Mouse (Mus musculus) intestine, embryonic 14.5 days (tissue): ENCODE measurements around the gene Oas2. TPM values are rescaled to one million over a fixed set of nuclear protein-coding genes. Genes with fewer than 3 reads are reported as not detected.
A peak's percentile ranks its signal among the peaks of the same experiment; 100 is the strongest.

Experiments
- ATAC-seq: fragments of 200-750 bp; cut with Nextera tagmentation; replicated peaks from 2 replicates; pipeline ENCODE4 v1.8.0; 2017; ENCODE audit warnings: low read depth, moderate number of reproducible peaks, moderate TSS enrichment, moderate library complexity; ENCODE audit not compliant: low FRiP score, low TSS enrichment
- DNase-seq: peaks from one replicate; pipeline ENCODE4 v3.0.0-alpha.2; 2018; ENCODE audit warnings: low spot score
- H3K27ac ChIP-seq: fragments of 300-500 bp; sonication (generic); 2 replicates; pipeline ENCODE4 v1.5.1; 2014; ENCODE audit warnings: low read depth, mild to moderate bottlenecking, control low read depth
- H3K27me3 ChIP-seq: fragments of 300-500 bp; sonication (generic); replicated peaks from 2 replicates; pipeline ENCODE4 v1.6.1; 2014; ENCODE audit warnings: low read length, control low read depth; ENCODE audit not compliant: control insufficient read depth, insufficient read depth
- H3K36me3 ChIP-seq: fragments of 300-500 bp; sonication (generic); 2 replicates; pipeline ENCODE4 v1.6.1; 2014; ENCODE audit warnings: low read length, control low read depth; ENCODE audit not compliant: control insufficient read depth, insufficient read depth
- H3K4me1 ChIP-seq: fragments of 300-500 bp; sonication (generic); replicated peaks from 2 replicates; pipeline ENCODE4 v1.6.1; 2014; ENCODE audit warnings: low read length, control low read depth, mixed read lengths; ENCODE audit not compliant: control insufficient read depth, insufficient read depth
- H3K4me2 ChIP-seq: fragments of 300-500 bp; sonication (generic); 2 replicates; pipeline ENCODE4 v1.6.1; 2014; ENCODE audit warnings: low read length
- H3K4me3 ChIP-seq: fragments of 300-500 bp; sonication (generic); 2 replicates; pipeline ENCODE4 v1.5.1; 2014; ENCODE audit warnings: low read depth, low read length, control low read depth, mixed read lengths
- H3K9ac ChIP-seq: fragments of 300-500 bp; sonication (generic); 2 replicates; pipeline ENCODE4 v1.6.1; 2014; ENCODE audit warnings: mild to moderate bottlenecking, low read length
- H3K9me3 ChIP-seq: fragments of 300-500 bp; sonication (generic); 2 replicates; pipeline ENCODE4 v1.6.1; 2016; ENCODE audit warnings: low read length, control low read depth; ENCODE audit not compliant: control insufficient read depth
- WGBS: fragments of 180-500 bp; shearing (Covaris S2); extraction: QIAGEN DNeasy Blood & Tissue Kit; methylation state at CpG from one replicate; pipeline ENCODE4 v1.1.7; 2014; 5-methylcytosine and 5-hydroxymethylcytosine counted together
- polyA plus RNA-seq: library from polyadenylated mRNA; unstranded; fragments of >200 nt; fragmentation: Nextera tagmentation; extraction: Ambion mirVana; gene quantifications from 2 replicates; pipeline ENCODE4 v1.2.1, GENCODE M21; 2014

Gene Oas2
- polyA plus RNA-seq, 1 experiment from 2014 or later: 0.50 TPM

- Histone ChIP-seq H3K4me1 (no peaks in the 10 kb centered on the region; the same call in 1 of the 2 replicates), H3K4me2 (no peak overlapping the region), H3K4me3 (no peak overlapping the region), H3K9me3 (no peaks in the 10 kb centered on the region), H3K9ac (no peak overlapping the region), H3K27ac (no peak overlapping the region), H3K27me3 (peaks cover 25% of the 10 kb centered on the region), H3K36me3 (no peaks in the 10 kb centered on the region)
- DNase-seq (no peak), ATAC-seq (no peak)
- 86% methylated on average over 5 of the region's 5 CpGs for WGBS
Measured at GRCm38 (mm10) chr5:120687897-120688296, 61.8 kb downstream of the Oas2 start.

GRCm38 (mm10) chr5:120687484-120687851 is 62.2 kb downstream of the Oas2 start:
- H3K27ac ChIP-seq: no peak overlapping the region
- H3K9ac ChIP-seq: no peak overlapping the region
- no peak for ATAC-seq
- no peak for DNase-seq
- peaks cover 25% of the 10 kb centered on the region for H3K27me3 ChIP-seq
- H3K9me3 ChIP-seq: no peaks in the 10 kb centered on the region
- H3K4me2 ChIP-seq: no peak overlapping the region
- no peaks in the 10 kb centered on the region; the same call in 1 of the 2 replicates for H3K4me1 ChIP-seq
- no peak overlapping the region for H3K4me3 ChIP-seq
- WGBS: 85% methylated on average over 3 of the region's 3 CpGs
- H3K36me3 ChIP-seq: no peaks in the 10 kb centered on the region

GRCm38 (mm10) chr5:120686749-120687483 is 62.7 kb downstream of the Oas2 start:
- Histone ChIP-seq H3K36me3 (no peaks in the 10 kb centered on the region), H3K27me3 (peaks cover 26% of the 10 kb centered on the region), H3K27ac (no peak overlapping the region), H3K4me1 (no peaks in the 10 kb centered on the region; the same call in 1 of the 2 replicates), H3K9me3 (no peaks in the 10 kb centered on the region), H3K4me3 (no peak overlapping the region), H3K9ac (no peak overlapping the region), H3K4me2 (no peak overlapping the region)
- DNase-seq: no peak
- no peak for ATAC-seq
- WGBS: 76% methylated on average over 6 of the region's 6 CpGs

GRCm38 (mm10) chr5:120685678-120686077 is 64.0 kb downstream of the Oas2 start:
- H3K4me3 ChIP-seq: no peak overlapping the region
- no peak for ATAC-seq
- no peak overlapping the region for H3K9ac ChIP-seq
- no peak overlapping the region for H3K4me2 ChIP-seq
- H3K9me3 ChIP-seq: no peaks in the 10 kb centered on the region
- peaks cover 21% of the 10 kb centered on the region for H3K27me3 ChIP-seq
- no peak for DNase-seq
- H3K4me1 ChIP-seq: no peaks in the 10 kb centered on the region; the same call in 1 of the 2 replicates
- H3K27ac ChIP-seq: no peak overlapping the region
- 81% methylated on average over 8 of the region's 8 CpGs for WGBS
- H3K36me3 ChIP-seq: no peaks in the 10 kb centered on the region

GRCm38 (mm10) chr5:120682982-120683771 is 66.5 kb downstream of the Oas2 start:
- H3K27me3 ChIP-seq: peaks cover 21% of the 10 kb centered on the region
- H3K4me3 ChIP-seq: no peak overlapping the region
- H3K36me3 ChIP-seq: no peaks in the 10 kb centered on the region
- no peak overlapping the region for H3K4me2 ChIP-seq
- DNase-seq: no peak
- whole genome bisulfite sequencing: 9% methylated on average over 24 of the region's 24 CpGs
- no peak overlapping the region for H3K9ac ChIP-seq
- no peak overlapping the region for H3K27ac ChIP-seq
- ATAC-seq: no peak
- H3K9me3 ChIP-seq: no peaks in the 10 kb centered on the region
- no peaks in the 10 kb centered on the region; the same call in 1 of the 2 replicates for H3K4me1 ChIP-seq

DNA sequence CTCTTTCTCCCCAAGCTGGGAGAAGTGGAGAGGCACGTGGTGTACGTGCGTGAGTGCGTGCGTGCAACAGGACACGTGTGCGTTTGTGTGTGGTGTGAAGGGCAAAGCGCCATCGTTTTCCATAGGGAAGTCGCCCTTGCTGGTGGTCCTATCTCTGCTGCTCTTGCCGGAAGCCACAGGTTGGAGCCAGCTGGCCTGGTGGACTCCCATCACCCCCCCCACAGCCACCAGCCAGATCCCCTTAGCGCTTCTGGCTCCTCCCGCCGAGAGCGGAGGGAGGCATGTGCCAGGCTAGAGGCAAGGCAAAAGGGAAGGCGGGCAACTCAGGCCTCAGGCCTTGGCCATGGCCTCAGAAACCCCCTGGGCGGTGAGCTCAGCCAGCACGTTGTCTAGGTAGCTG is 68.7 kb downstream of the Oas2 start:
- H3K4me2 ChIP-seq: peak overlapping the region; percentile 59

More for the DNA sequence above, 68.7 kb downstream of the Oas2 start:
- Histone ChIP-seq H3K27ac (no peak overlapping the region), H3K9me3 (no peaks in the 10 kb centered on the region), H3K27me3 (peaks cover 21% of the 10 kb centered on the region), H3K4me3 (no peak overlapping the region), H3K4me1 (no peaks in the 10 kb centered on the region; the same call in 1 of the 2 replicates), H3K36me3 (no peaks in the 10 kb centered on the region), H3K9ac (no peak overlapping the region)
- ATAC-seq (no peak), DNase-seq (no peak)
- whole genome bisulfite sequencing: 84% methylated on average over 18 of the region's 18 CpGs

Other genes with a start within 250 kb of the Oas2 start
- 36.5 and 42.1 TPM in 2 replicates for gene Plbd2, start 246.2 kb downstream of the Oas2 start, polyA plus RNA-seq
- 3.3 and 3.8 TPM in 2 replicates for gene Slc8b1, start 238.7 kb downstream of the Oas2 start, polyA plus RNA-seq
- gene Tpcn1, start 161.2 kb downstream of the Oas2 start, polyA plus RNA-seq: 22.7 and 23.6 TPM in 2 replicates
- gene Iqcd, start 160.8 kb downstream of the Oas2 start, polyA plus RNA-seq: 0.24 and 0.48 TPM in 2 replicates
- 8.1 and 9.4 TPM in 2 replicates for gene Rita1, start 137.3 kb downstream of the Oas2 start, polyA plus RNA-seq
- 39.3 and 41.0 TPM in 2 replicates for gene Ddx54, start 137.1 kb downstream of the Oas2 start, polyA plus RNA-seq
- not detected in 2 replicates for gene Cfap73, start 115.6 kb downstream of the Oas2 start, polyA plus RNA-seq
- 0.15 and 0.50 TPM in 2 replicates for gene Rasal1, start 101.0 kb downstream of the Oas2 start, polyA plus RNA-seq
- gene Dtx1, start 37.9 kb downstream of the Oas2 start, polyA plus RNA-seq: 3.7 and 4.0 TPM in 2 replicates
- 0.49 and 0.60 TPM in 2 replicates for gene Oas3, start 27.8 kb upstream of the Oas2 start, polyA plus RNA-seq
- gene Oas1e, start 45.7 kb upstream of the Oas2 start, polyA plus RNA-seq: not detected in 2 replicates
- gene Oas1c, start 62.7 kb upstream of the Oas2 start, polyA plus RNA-seq: 0.70 and 0.79 TPM in 2 replicates
- not detected in 2 replicates for gene Oas1f, start 97.5 kb upstream of the Oas2 start, polyA plus RNA-seq
- gene Oas1h, start 111.6 kb upstream of the Oas2 start, polyA plus RNA-seq: not detected in 2 replicates
- gene Oas1g, start 137.8 kb upstream of the Oas2 start, polyA plus RNA-seq: 1.2 TPM in 2 replicates
- 6.0 and 6.6 TPM in 2 replicates for gene Oas1a, start 157.7 kb upstream of the Oas2 start, polyA plus RNA-seq
- 0.11 TPM in 1 of 2 replicates, not detected in the other for gene Oas1d, start 164.7 kb upstream of the Oas2 start, polyA plus RNA-seq